Mouse (Mus musculus): ENCODE results near the gene Ddx19a.

- TF ChIP-seq CTCF (IDR thresholded peaks at IDR 0.05; ENCODE audit: low read depth, low read length) (no peak), TAL1 (conservative IDR thresholded peaks at IDR 0.05; ENCODE audit: low read depth, low read length) (no peak), GATA1 (IDR thresholded peaks at IDR 0.05; ENCODE audit: borderline replicate concordance, low read length) (no peak)
These were observed 16.3 kb downstream of the Ddx19a start for GRCm38 (mm10) chr8:110981304-110981703.

All from G1E (cell line).